ENCODE assay signal across 8 mouse cellular contexts in genomic region chr11:51755621-51756311, GRCm38 (mm10). TPM values are rescaled to one million over a fixed set of nuclear protein-coding genes. Genes with fewer than 3 reads are reported as not detected.
A peak's percentile ranks its signal among the peaks of the same experiment; 100 is the strongest.
DNase-seq lines count a peak whose midpoint lies in the region; ATAC-seq and TF ChIP-seq lines count a peak whose summit lies in the region.

No protein-coding gene starts in this region.

- no peaks in the 10 kb centered on the region for H3K9me3 ChIP-seq in MEL (replicated peaks; ENCODE audit: insufficient read depth, low read length)
- H3K9me3 ChIP-seq in lung, embryonic 16.5 days (ENCODE audit: control insufficient read depth, low read length), result no peaks in the 10 kb centered on the region
- no peaks in the 10 kb centered on the region for H3K9me3 ChIP-seq in stomach, embryonic 14.5 days (ENCODE audit: control insufficient read depth, low read depth, low read length)

- H3K9ac ChIP-seq in MEL (ENCODE audit: control insufficient read depth, low read depth, low read length, poor library complexity, severe bottlenecking), result peak overlapping the region; percentile 92
- H3K9ac ChIP-seq in lung, embryonic 16.5 days (ENCODE audit: low read length), result peak overlapping the region; percentile 100
- peak overlapping the region; percentile 95 for H3K9ac ChIP-seq in stomach, embryonic 14.5 days (replicated peaks; ENCODE audit: low read depth, low read length)

- no peak for TF ChIP-seq POLR2A in MEL (IDR thresholded peaks at IDR 0.05; ENCODE audit: control insufficient read depth in 1 of 2, insufficient read depth in 1 of 2, low read depth in 1 of 2, low read length in 2 of 2, poor library complexity in 1 of 2)

- peaks cover 30% of the 10 kb centered on the region for H3K79me2 ChIP-seq in MEL (ENCODE audit: control insufficient read depth, insufficient read depth, low read length, poor library complexity)

- peak; percentile 35 for DNase-seq in kidney, adult 11 months
- no peak for DNase-seq in kidney, postnatal 4 days
- DNase-seq in MEL (ENCODE audit: low read depth, low spot score), result no peak
- no peak for DNase-seq in cerebellum, adult 11-12 months

- TF ChIP-seq RAD21 in MEL (IDR thresholded peaks at IDR 0.05; ENCODE audit: low read depth, low read length), result no peak

- H3K27me3 ChIP-seq in MEL (ENCODE audit: control insufficient read depth in 1 of 2, insufficient read depth in 2 of 2, low read length in 2 of 2), result no peaks in the 10 kb centered on the region
- H3K27me3 ChIP-seq in lung, embryonic 16.5 days (ENCODE audit: control insufficient read depth, insufficient read depth, low read depth, low read length), result no peaks in the 10 kb centered on the region
- no peaks in the 10 kb centered on the region for H3K27me3 ChIP-seq in stomach, embryonic 14.5 days (ENCODE audit: control insufficient read depth, insufficient read depth, low read length)

- TF ChIP-seq EP300 in MEL (IDR thresholded peaks at IDR 0.05; ENCODE audit: low read depth in 1 of 2, low read length in 2 of 2), result no peak

- peak; percentile 48 for ATAC-seq in erythroblast, adult 5-6 weeks (replicated peaks; ENCODE audit: low FRiP score, poor library complexity, severe bottlenecking)
- ATAC-seq in inflammation-experienced regulatory T-cells, adult 6 months, result peak; percentile 25
- peak; percentile 81 for ATAC-seq in lung, embryonic 16.5 days (ENCODE audit: low read depth)
- ATAC-seq in stomach, embryonic 14.5 days (ENCODE audit: insufficient number of reproducible peaks, insufficient read depth, low FRiP score, low read depth), result peak; percentile 68

- H3K36me3 ChIP-seq in MEL (ENCODE audit: control insufficient read depth in 1 of 2, insufficient read depth in 2 of 2, low read length in 2 of 2), result peaks cover 0 to 30% of the 10 kb centered on the region in 2 experiments; a peak in 3 of 4 replicates
- no peaks in the 10 kb centered on the region for H3K36me3 ChIP-seq in lung, embryonic 16.5 days (ENCODE audit: control insufficient read depth, insufficient read depth, low read length)
- H3K36me3 ChIP-seq in stomach, embryonic 14.5 days (ENCODE audit: control insufficient read depth, insufficient read depth, low read length), result no peaks in the 10 kb centered on the region

- peak overlapping the region; percentile 72 for H3K4me2 ChIP-seq in lung, embryonic 16.5 days (ENCODE audit: low read depth, low read length)
- H3K4me2 ChIP-seq in stomach, embryonic 14.5 days (replicated peaks; ENCODE audit: low read depth, low read length), result peak overlapping the region; percentile 72

- H3K27ac ChIP-seq in MEL (ENCODE audit: control insufficient read depth, low read depth, low read length), result peak overlapping the region; percentile 64
- H3K27ac ChIP-seq in lung, embryonic 16.5 days (ENCODE audit: low read length), result peak overlapping the region; percentile 77
- H3K27ac ChIP-seq in stomach, embryonic 14.5 days (ENCODE audit: low read length), result peak overlapping the region; percentile 59

- H3K4me1 ChIP-seq in MEL (ENCODE audit: control insufficient read depth in 1 of 2, insufficient read depth in 2 of 2, low read length in 2 of 2), result peaks cover 20% of the 10 kb centered on the region in 2 experiments
- H3K4me1 ChIP-seq in lung, embryonic 16.5 days (replicated peaks; ENCODE audit: control insufficient read depth, insufficient read depth, low read length), result peaks cover 14% of the 10 kb centered on the region
- H3K4me1 ChIP-seq in stomach, embryonic 14.5 days (ENCODE audit: control insufficient read depth, insufficient read depth, low read length), result peaks cover 4% of the 10 kb centered on the region

- peak overlapping the region; percentile 87 to 91 for H3K4me3 ChIP-seq in MEL (ENCODE audit: control insufficient read depth in 1 of 2, insufficient read depth in 1 of 2, low read depth in 2 of 2, low read length in 2 of 2)
- peak overlapping the region; percentile 99 for H3K4me3 ChIP-seq in lung, embryonic 16.5 days (ENCODE audit: low read length)
- peak overlapping the region; percentile 99 for H3K4me3 ChIP-seq in stomach, embryonic 14.5 days (ENCODE audit: low read depth, low read length)

- under 1% methylated on average over 46 of the region's 46 CpGs for WGBS in lung, embryonic 16.5 days
- WGBS in stomach, embryonic 14.5 days, result under 1% methylated on average over 46 of the region's 46 CpGs

- TF ChIP-seq CTCF in MEL (IDR thresholded peaks at IDR 0.05 in 2 of 3, conservative IDR thresholded peaks at IDR 0.05 in 1 of 3; ENCODE audit: control insufficient read depth in 1 of 3, insufficient read depth in 1 of 3, low read depth in 2 of 3, low read length in 3 of 3, poor library complexity in 1 of 3, severe bottlenecking in 1 of 3), result no peak

TF ChIP-seq in MEL, 35 proteins besides CTCF, POLR2A, EP300 and RAD21:
- TF ChIP-seq CHD2 (IDR thresholded peaks at IDR 0.05; ENCODE audit: low read length) (no peak), POLR2AphosphoS5 (IDR thresholded peaks at IDR 0.05; ENCODE audit: borderline replicate concordance, low read depth, low read length) (no peak), USF1 (IDR thresholded peaks at IDR 0.05; ENCODE audit: low read depth, low read length) (no peak), GATA1 (IDR thresholded peaks at IDR 0.05; ENCODE audit: low read depth, low read length) (no peak), MAX (IDR thresholded peaks at IDR 0.05; ENCODE audit: low read length) (no peak)

RNA-seq across cellular contexts. Expression of gene Sec24a, which starts 7.7 kb away (rescaled TPM):
- total RNA-seq in MEL (2012; rRNA removed), result 5.3 TPM in 2 replicates
- polyA plus RNA-seq in MEL (2012; ENCODE audit: insufficient read depth in 1 of 2, insufficient read length in 2 of 2, low read depth in 1 of 2, low replicate concordance in 2 of 2, missing spikeins in 1 of 2), result 10 to 100 TPM; 14.1 to 38.2 TPM
- total RNA-seq in erythroblast, adult 5-6 weeks (2015; ENCODE audit: low replicate concordance), result 4.2 and 7.3 TPM in 2 replicates
- 2.0 and 2.6 TPM in 2 replicates for total RNA-seq in erythroblast, adult 5-6 weeks (2017; ENCODE audit: low replicate concordance)
- polyA plus RNA-seq in inflammation-experienced regulatory T-cells, adult 6 months (2017; shearing (Covaris generic)), result 10 to 100 TPM; 15.3 to 22.3 (median 19.0) TPM
- 12.4 and 13.1 TPM in 2 replicates for polyA plus RNA-seq in lung, embryonic 16.5 days (2015; fragmentation: Nextera tagmentation; extraction: Ambion mirVana)
- polyA plus RNA-seq in stomach, embryonic 14.5 days (2014; fragmentation: Nextera tagmentation; extraction: Ambion mirVana), result 19.0 and 19.7 TPM in 2 replicates

RNA-seq across cellular contexts. Expression of gene Sar1b, which starts 7.7 kb away (rescaled TPM):
- total RNA-seq in MEL (2012; rRNA removed), result 99.0 and 104 TPM in 2 replicates
- polyA plus RNA-seq in MEL (2012; ENCODE audit: insufficient read depth in 1 of 2, insufficient read length in 2 of 2, low read depth in 1 of 2, low replicate concordance in 2 of 2, missing spikeins in 1 of 2), result 100 to 1,000 TPM in 1 of 2 experiments, not detected in 1; 124 TPM
- total RNA-seq in erythroblast, adult 5-6 weeks (2015; ENCODE audit: low replicate concordance), result 46.6 and 58.4 TPM in 2 replicates
- total RNA-seq in erythroblast, adult 5-6 weeks (2017; ENCODE audit: low replicate concordance), result 10.6 and 21.3 TPM in 2 replicates
- polyA plus RNA-seq in inflammation-experienced regulatory T-cells, adult 6 months (2017; shearing (Covaris generic)), result 100 to 1,000 TPM; 128 to 162 (median 150) TPM
- 110 TPM in 2 replicates for polyA plus RNA-seq in lung, embryonic 16.5 days (2015; fragmentation: Nextera tagmentation; extraction: Ambion mirVana)
- 109 and 111 TPM in 2 replicates for polyA plus RNA-seq in stomach, embryonic 14.5 days (2014; fragmentation: Nextera tagmentation; extraction: Ambion mirVana)

Comparison
In these comparisons a context has a peak if more than half of its experiments do, and no peak if none do; other contexts are left out.
1. ATAC-seq: peak in every context shown above with its lines; median percentile 81 in lung, embryonic 16.5 days; 68 in stomach, embryonic 14.5 days; 48 in erythroblast, adult 5-6 weeks; 25 in inflammation-experienced regulatory T-cells, adult 6 months.